Mouse (Mus musculus) lung, postnatal 14 days (tissue): ENCODE measurements around the gene Gm28230.

Experiments used
- DNase-seq: peaks from one replicate; pipeline ENCODE4 v3.0.0; 2021

Gm28230 gene

DNA sequence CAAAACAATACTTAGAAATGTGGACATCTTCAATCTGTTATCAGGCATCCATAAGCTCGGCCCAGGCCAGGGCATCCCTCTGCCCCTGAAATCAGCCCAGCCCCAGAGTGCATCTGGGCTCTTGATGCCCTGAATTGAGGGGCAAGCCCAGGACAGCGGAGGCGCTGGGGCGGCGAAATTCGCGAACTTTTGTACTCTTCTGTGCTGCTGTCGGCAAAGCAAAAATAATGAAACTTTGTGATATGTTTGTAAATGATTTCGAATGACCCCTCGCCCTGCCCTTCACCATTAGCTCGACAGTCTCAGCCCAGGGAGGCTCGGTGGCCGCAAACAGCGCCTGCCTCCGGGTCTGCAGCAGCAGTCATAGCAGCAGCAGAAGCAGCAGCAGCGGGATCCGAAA lies 1.4 kb upstream of the Gm28230 start:
- DNase-seq = no peak

- no peak for DNase-seq
These were observed 578 bp downstream of the Gm28230 start for GRCm38 (mm10) chr2:74726973-74727639.

DNA sequence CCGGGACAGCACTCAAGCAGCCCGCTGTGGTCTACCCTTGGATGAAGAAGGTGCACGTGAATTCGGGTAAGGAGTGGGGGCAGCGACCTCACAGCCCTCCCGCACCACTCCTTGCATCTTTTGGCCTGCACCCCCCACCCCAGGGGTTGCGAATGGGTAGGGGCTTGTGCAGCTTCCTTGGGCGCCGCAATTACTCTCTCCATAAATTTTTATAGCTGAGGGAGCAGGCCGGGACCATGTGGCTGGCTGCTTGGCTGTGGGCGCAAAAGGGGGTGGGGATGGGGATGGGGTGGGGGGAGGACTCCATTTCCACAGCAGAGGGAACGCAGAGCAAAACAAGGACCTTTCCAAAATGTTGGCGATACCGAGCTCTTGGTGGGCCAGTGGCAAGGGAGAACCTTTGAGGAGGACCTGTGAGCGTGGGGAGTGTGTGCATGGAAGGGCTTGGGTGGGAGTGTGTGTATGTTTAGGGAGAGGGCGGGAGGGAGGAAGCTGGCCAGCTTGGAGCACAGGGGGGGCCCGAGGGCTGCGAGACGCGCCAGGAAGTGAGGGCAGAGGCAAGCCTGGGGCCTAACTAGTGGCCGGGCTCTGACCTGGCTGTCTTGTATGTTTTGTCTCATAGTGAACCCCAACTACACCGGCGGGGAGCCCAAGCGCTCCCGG lies 1.2 kb downstream of the Gm28230 start:
- DNase-seq = no peak

DNA sequence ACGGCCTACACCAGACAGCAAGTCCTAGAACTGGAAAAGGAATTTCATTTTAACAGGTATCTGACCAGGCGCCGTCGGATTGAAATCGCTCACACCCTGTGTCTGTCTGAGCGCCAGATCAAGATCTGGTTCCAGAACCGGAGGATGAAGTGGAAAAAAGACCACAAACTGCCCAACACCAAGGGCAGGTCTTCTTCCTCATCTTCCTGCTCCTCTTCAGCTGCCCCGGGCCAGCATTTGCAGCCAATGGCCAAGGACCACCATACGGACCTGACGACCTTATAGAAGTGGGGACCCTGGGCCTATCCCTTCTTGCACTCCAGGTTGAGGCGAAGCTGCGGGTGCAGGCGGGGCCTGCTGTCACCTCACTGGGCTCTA lies 1.8 kb downstream of the Gm28230 start:
- DNase-seq = no peak

GRCm38 (mm10) chr2:74730331-74730730 lies 3.8 kb downstream of the Gm28230 start:
- DNase-seq = no peak

DNA sequence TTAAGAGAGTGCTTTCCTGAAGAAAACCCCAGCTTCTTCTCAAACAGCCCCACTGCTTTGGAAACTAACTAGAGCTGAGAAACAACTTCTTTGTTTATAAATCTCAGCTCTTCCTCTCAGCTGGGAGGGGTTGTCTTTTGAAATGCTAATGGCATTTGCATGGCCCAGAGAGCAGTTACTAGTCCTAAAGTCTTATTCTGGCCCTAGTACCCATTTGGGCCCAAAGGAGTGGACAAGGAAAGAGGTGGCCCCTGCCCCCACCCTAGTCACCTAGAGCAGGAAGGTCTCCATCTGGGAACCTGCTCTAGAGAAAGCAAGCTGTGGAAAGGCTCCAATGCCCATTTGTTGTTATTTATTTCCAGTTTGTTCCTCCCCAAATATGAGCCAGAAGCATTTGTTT lies 4.5 kb downstream of the Gm28230 start:
- DNase-seq = no peak

DNA sequence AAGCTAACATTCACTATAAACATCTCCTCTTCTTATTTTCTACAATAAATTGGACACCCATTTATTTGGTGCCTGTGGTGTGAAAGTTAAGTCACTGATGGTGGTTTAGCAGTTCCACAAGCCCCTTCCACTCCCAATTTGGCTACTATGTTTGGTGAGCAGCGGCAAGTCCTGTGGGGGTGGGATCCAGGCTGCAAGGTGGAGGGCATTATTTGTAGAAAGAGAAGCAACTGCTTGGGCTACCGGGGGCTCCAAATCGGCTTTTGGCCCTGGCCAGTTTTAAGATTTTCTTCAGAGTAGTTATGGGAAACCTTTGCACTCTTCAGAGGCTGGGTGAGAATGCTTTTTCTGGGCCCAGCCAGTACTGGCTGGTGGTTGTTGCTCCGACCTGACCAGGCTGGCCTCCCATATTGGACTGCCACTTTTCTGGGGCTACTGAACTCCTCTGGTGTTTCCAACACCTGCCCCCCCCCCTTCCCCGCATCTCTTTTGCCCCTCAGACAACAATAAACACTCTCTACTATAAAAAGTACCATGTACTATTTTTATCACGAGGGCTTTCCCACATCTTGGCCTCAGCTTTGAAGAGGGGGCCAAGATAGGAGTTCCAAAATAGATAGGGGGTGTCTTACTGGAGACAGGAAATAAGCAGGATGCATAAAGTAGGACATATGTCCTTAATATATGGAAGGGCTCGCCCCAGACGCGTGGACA lies 5.4 kb downstream of the Gm28230 start:
- DNase-seq = no peak

GRCm38 (mm10) chr2:74732513-74733316 lies 6.2 kb downstream of the Gm28230 start:
- no peak for DNase-seq

GRCm38 (mm10) chr2:74733317-74733661 lies 6.8 kb downstream of the Gm28230 start:
- DNase-seq = no peak

GRCm38 (mm10) chr2:74733765-74734164 lies 7.2 kb downstream of the Gm28230 start:
- no peak for DNase-seq

GRCm38 (mm10) chr2:74734451-74734850 lies 7.9 kb downstream of the Gm28230 start:
- DNase-seq = no peak

DNA sequence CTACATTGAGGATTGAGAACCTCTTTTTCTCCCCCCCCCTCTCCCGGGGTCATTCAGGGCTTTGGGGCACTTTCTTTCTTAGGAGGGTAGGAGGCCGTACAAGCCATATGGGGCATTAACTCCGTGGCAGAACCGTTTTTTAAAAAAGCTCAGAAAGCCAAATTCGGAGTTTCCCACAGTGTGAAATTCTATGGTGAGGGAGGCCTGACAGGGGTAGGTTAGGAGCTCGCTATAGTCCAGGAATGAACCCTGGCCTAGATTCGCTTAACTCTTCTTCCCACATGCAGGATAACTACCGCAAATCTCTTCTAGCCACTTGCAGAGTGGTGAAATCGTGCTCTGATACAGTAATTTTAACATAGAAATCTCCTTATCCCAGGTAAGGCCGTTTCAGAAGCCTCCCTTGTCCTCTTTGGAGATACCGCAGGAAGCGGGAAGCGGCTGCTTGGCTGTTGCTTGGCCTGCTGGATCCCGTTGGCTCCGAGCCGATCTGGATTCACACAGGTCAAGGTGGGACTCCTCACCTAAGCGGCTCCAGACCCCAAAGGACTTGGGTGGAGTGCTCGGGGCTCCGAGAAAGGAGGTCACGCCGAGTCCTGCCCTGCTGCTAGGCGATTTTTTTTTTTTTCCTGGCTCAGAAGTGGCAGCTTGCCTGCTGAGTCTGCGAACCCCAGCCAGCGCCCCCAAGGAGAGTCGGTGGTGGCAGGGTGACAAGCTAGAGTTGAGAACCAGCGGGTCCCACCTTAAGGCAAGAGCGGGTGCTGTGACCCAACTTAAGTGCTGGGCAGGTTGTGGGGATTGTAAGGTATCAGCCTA lies 8.7 kb downstream of the Gm28230 start:
- no peak for DNase-seq

GRCm38 (mm10) chr2:74735851-74736687 lies 9.5 kb downstream of the Gm28230 start:
- no peak for DNase-seq

DNA sequence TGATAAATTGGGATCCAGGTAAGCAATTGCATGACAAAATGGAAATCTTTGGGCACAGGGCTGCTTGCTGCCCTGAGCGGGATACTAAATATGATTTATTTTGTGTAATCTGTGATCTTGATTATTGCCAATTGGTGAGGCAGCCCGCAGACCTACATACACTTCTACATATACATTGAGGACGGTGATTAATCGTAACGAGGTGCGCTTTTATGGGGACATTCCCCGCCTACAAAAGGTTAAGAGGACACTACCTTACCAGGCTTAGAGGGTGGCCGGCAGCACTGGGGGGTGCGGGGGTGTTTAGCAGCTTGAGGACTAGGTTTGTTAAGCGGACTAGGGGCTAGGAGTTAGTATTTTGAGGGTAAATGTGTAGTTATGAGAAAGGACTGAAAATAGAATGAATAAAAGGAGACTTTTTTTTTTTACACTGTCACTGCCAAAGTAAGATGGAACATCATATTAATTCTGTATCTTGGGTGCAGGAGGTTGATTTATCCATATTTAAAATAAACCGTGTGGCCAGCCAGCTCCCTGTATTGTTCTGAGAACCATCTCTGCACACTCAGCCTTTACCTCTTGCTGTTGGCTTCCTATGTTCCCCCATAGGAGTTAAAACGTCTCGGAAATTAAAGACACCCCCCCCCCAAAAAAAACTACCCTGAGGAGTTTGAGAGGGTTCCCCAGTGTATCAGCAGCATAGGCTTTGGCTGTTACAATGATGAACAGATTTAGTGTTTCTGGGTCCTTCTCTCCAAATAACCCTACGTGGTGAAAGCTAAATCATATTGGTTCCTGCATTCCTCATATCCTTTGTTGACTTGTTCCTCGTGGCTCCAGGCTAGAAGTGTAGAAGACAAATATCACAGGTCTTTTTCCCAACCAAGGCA lies 10.4 kb downstream of the Gm28230 start:
- no peak for DNase-seq

DNA sequence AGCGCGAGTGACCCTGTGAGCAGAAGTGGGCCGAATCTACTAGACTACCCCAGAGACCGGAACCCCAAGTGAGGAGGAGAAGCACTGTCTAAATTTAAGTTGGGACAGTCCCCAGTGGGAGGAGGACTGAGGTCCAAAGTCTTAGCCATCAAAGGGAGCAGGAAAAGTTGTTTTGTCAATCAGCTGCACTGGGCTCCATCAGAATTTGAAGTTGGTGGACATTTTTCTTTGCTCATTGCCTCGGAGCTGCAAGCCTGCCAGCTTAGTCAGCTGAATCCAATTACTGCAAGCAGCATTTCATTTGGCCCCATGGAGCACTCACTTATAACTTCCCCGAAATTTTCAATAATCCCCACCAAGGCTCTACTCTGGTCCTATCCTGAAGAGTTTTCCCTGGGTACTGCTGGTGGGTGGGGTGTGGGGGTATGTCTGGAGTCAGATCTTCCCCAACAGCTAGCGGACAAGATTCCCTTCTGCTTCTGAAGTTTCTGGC lies 11.1 kb downstream of the Gm28230 start:
- no peak for DNase-seq

- no peak for DNase-seq
These were observed 12.3 kb downstream of the Gm28230 start for GRCm38 (mm10) chr2:74738623-74739475.

DNA sequence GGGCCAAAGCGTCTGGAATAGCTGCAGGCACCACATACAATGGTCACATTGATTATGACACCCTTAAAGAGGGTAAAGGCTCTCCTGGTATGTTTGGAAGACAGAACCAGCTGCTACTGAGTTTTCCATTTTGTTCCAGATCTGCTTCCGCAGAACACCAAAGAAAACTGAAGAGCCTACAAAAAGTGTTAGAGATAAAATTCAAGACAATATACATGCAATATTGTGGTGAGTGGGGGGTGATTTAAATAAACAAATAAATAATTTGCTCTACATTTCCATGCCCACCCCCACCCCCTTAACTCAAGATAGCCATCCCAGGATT lies 12.9 kb downstream of the Gm28230 start:
- DNase-seq = no peak

- DNase-seq = no peak
These were observed 13.3 kb downstream of the Gm28230 start for GRCm38 (mm10) chr2:74739869-74740268.

- DNase-seq = no peak
These were observed 14.0 kb downstream of the Gm28230 start for GRCm38 (mm10) chr2:74740311-74741091.
